Mouse (Mus musculus): ENCODE measurements around the gene Adsl.
"Not testable (repeated sequence)": the region's sequence is repeated elsewhere in the genome, so short reads cannot be mapped to it uniquely, and the experiment has no call there.

Gene Adsl

DNA sequence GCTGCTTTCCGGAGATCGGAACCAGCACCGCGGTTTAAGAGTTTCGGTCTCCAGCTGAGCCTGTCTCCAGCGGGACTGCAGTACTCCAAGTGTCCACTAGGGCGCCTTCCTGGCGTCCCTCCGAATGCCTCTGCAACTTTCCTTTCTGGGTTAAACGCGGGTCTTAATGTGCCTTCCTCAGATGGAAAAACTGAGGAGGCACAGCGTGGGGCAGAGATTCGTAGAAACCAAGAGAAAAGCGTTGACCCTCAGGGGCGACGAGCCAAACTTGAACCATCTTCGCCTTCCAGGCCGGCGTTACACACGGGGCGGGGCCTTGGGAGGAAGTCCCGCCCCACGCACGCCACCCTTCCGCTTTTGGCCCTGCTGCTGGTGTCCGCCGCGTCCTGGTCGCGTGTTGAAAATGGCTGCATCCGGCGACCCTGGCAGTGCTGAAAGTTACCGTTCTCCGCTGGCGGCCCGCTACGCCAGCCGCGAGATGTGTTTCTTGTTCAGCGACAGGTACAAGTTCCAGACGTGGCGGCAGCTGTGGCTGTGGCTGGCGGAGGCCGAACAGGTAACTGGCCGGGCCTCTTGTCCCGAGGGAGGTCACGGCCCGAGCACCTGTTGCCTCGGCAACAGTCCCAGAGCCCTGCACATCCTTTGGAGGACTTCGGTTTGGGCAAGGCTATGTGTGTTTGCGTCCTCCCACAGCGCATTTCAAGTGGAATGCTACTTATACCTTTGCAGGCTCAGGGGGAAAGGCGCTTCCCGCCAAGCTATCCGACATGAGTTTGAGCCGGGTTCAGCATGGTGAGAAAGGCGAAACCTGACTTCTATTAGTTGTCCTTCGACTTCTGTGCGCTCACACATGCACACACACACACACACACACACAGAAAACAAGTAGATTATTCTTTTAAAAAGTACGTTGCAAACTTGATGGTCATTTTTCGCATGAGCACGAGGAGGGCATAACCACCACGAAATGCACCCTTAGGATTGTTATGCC lies at the start of gene Adsl:
TSS of gene Adsl (plus strand) at position 346 of the 991 bp plus-strand sequence.
- peak; percentile 89 for DNase-seq

DNA sequence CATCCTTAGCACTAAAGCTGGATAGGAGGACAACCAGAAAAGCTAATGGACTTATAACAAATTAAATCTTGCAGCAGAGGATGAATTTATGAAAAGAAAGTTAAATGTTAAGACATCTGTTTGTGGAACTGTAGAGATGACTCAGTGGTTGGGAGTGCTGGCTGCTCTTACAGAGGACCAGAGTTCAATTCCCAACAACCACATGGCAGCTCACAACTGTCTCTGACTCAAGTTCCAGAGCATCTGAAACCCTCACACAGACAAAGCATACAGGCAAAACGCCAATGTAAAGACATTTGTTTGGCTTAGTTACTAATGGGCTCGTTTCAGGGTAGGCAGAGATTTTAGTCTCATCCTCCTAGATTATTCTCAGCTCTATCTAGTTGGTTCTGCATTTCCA lies 48.5 kb upstream of the Adsl start:
- no peak for DNase-seq

DNA sequence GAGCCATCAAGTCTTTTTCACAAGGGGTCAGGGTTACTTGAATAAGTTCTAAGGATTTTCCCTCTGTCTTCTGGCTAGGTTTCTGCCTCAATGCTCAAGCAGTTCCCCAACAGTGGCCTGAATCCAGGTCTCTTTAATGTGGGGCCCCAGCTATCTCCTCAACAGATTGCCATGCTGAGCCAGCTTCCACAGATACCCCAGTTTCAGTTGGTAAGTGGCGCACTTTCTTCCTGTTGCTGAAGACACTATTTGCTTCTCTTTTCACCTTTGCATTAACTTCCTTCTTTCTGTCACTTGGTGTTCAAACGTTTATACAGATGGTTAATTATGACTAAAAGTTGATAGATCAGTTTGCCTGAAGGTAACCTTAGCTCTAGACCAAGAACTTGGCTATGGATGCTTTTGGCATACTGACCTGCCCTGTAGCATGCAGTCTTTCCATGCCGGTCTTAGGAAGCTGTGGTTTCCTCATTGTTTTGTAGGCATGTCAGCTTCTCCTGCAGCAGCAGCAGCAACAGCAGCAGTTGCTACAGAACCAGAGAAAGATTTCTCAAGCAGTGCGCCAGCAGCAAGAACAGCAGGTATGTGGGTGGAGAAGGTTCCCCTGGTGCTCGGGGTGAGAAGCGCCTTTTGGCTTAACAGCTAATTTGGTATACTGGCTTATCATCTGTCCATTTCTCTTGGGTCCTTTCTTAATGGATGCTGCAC lies 46.3 kb upstream of the Adsl start:
- DNase-seq = no peak

DNA sequence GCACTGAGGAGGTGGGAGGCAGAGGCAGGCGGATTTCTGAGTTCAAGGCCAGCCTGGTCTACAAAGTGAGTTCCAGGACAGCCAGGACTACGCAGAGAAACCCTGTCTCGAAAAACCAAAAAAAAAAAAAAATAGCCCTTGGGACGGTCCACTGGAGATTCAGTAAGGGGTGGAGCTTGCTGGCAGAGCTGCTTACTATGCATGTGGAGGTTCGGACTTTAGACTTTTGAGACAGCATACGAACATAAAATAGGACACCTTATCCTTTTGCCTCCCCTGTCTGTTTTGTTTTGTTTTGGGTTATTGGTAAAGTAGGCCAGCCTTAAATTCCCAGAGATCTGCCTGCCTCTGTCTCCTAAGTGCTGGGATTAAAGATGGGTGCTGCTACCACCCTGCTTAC lies 43.5 kb upstream of the Adsl start:
- not testable (repeated sequence) for DNase-seq

DNA sequence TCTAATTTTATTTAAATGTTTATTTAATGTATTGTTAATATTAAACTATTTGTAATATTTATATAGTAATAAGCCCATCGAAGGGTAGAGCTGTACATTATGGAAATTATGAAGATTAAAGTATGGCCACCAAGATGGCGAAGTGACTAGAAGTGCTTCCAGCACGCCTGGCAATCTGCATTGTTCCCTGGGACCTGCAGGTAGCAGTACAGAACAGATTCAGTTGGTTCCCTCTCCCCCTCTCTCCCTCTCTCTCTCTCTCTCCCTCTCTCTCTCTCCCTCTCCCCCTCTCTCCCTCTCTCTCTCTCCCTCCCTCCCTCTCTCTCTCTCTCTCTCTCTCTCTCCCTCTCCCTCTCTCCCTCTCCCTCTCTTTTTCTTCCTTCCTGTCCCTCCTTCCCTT lies 38.1 kb upstream of the Adsl start:
- DNase-seq = no peak

DNA sequence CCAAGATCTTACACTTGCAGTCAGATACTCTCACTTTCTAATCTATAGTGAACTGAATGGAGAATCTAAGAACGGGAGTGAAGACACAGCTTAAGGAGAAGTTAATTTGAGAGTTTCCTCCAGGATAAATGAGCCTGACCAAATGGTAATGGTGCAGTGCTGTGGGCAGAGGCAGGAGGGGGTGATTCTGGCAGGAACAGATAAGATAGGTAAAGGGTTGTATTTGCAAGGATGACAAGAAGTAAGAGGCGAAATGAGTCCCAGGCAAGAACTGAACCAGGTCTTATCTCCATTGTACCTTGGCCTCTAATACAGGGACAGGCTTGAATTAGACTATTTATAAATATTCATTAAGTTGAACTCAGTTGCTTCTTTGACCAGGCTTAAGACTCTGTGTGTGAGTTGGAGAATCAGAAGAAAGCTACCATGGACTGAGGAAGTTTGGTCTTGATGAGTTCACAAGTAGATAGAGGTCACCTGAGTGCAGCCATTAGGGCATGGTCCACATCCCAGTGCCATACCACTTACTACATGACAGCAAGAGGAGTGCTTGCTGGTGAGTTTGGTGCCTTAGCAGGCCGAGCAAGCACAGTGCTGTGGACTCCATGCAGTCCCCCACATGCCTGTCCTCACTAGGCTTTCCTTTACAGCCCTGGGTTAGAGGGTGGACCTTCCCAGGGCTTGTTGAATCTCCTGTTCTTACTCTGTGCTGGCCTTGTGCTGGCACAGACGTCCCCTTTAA lies 37.3 kb upstream of the Adsl start:
- no peak for DNase-seq

DNA sequence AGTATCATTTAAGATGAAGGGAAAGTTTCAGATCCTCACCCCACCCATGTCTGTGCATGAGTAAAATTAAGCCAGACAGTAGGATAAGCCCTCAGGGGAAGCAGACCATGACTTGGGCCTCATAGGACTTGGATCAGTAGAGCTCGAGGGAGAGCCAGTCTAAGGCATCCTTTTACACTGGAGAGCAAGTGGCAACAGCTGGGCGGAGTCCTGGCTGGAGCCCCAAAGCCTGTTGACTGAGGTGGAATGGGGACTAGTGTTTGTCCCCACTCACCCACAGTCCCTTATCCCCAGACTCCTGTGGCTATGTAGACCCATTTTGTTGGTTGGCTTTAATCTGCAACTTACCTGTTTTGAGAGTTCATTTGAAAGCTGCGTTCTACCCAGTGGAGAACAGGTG lies 36.1 kb upstream of the Adsl start:
- no peak for DNase-seq

DNA sequence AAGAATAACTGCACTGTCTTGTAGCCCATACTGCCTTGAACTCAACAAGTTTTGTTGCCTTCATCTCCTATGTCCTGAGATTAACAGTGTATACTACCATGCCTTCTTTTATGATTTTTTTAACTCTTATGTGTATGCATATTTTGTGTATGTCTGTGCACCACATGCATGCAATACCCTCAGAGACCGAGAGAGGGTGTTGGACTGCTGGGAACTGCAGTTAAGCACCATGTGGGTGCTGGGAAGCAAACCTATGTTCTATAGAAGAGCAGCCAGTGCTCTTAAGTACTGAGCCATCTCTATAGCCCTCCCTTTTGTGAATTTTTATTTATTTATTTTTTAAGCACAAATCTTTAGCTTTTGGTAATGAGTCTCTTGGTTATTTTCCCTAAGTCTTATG lies 34.5 kb upstream of the Adsl start:
- DNase-seq = no peak

DNA sequence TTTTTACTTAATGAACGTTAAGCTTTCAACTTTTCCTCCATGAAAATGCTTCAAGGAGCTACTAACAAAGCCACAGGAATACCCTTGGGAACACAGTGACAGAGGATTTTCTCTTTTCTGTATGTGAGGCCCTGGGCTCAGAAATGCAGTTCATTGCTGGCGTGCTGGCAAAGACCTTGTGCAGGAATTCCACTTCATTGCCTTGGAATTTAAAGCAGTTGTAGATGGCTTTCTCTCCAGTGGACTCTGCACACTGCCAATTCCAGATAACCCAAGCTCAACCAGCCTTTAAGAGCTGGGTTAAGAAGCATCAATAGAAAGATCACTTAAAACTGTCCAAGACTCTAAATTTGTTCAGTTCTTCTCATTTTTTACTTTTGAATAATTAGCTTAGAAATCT lies 32.4 kb upstream of the Adsl start:
- DNase-seq = peak; percentile 62

DNA sequence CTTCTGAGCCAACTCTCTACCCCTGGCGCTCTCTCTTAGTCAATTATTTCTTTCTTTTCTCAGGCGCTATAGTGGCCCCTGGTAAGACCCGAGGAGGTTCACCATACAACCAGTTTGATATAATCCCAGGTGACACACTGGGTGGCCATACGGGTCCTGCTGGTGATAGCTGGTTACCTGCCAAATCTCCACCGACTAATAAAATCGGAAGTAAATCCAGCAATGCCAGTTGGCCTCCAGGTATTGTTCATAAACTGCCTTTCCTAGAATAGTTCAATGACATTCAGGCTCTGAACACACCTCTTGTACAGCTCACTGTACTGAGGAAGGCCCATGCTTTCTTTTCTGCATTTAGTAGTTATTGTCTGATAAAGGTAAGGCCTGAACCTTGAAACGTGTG lies 31.7 kb upstream of the Adsl start:
- DNase-seq = no peak

DNA sequence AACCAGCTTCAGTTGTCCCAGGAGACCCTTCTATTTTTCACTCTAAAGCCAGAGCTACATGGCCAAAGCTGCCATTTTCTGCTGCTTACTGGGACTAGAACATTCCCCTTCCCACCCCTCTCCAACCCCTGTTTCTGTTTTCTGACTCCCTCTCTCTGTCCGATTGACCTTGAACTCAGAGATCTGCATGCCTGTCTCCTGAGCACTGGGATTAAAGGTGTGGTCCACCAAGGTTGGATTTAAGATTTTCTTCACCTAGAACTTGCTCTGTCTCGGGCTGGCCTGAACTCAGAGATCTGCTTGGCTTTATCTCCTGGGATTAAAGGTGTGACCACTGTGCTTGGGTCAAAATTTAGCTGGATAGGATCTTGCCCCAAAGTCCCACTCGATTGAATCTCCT lies 27.9 kb upstream of the Adsl start:
- no peak for DNase-seq

DNA sequence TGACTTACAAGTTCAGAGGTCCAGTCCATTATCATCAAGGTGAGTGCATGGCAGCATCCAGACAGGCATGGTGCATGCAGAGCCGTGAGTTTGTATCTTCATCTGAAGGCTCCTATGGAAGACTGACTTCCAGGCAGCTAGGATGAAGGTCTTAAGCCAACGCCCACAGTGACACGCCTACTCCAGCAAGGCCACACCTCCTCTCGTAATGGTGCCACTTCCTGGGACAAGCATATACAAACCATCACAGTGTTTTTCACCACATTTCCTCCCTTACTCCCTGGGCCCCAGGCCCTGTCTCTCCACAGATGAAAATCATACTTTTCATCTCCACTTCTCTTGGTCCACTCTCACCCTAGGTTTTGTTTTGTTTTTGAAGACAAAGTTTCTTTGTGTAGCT lies 26.5 kb upstream of the Adsl start:
- no peak for DNase-seq

DNA sequence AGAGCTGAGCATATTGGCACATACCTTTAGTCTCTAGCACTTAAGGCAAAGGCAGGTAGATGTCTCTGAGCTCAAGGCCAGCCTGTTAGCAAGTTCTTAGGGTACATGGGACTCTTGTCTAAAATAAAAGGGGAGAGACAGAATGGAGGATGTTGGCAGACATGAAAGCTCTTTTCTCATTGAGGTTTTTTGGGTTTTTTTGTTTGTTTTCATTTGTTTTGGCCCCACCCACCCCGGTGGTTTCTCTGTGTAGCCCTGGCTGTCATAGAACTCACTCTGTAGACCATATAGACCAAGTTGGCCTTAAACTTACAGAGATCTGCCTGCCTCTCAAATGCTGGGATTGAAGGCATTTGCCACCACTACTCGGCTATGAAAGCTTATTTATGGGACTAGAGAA lies 24.1 kb upstream of the Adsl start:
- no peak for DNase-seq

DNA sequence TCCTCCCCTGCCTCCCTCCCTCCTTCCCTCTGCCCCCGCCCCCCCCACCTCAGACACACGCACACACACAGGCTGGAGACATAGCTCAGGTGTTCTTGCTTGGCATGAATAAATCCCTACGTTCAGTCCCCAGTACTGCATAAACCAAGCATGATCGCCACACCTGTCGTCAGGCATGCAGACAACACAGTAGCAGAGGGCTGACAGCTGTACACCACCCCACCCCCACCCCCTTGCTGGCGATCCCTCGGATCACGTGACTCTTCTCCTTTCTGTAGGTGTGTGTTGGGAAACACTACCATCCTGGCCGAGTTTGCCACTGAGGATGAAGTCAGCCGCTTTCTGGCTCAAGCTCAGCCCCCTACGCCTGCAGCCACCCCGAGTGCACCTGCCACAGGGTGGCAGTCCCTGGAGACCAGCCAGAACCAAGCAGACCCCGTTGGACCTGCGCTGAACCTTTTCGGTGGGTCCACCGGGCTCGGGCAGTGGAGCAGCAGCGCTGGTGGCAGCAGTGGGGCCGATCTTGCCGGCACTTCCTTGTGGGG lies 19.4 kb upstream of the Adsl start:
- no peak for DNase-seq

DNA sequence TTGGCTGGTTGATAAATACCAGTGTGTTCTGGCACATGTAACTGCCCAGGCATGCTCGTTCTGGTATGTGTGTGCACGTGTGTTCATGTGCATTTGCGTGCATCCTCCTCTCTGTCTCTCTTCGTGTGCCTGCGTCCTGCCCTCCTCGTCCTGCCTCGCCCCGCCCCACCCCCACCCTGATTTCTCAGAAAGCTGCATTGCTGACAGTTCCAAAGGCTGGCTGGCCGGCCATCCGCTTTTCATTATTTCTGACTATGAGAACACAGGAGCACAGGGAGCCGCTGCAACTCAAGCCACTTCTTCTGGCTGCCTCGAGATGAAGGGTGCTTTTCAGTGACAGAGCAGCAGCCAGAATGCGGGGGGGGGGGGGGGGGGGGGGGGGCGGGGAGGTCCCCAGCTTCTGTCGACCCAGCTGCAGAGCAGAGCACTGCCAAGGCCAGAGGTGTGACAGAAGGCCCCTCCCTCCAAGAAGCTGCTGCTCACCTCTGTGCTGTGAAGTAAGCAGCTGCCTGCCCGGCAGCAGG lies 18.2 kb upstream of the Adsl start:
- DNase-seq = peak; percentile 28

DNA sequence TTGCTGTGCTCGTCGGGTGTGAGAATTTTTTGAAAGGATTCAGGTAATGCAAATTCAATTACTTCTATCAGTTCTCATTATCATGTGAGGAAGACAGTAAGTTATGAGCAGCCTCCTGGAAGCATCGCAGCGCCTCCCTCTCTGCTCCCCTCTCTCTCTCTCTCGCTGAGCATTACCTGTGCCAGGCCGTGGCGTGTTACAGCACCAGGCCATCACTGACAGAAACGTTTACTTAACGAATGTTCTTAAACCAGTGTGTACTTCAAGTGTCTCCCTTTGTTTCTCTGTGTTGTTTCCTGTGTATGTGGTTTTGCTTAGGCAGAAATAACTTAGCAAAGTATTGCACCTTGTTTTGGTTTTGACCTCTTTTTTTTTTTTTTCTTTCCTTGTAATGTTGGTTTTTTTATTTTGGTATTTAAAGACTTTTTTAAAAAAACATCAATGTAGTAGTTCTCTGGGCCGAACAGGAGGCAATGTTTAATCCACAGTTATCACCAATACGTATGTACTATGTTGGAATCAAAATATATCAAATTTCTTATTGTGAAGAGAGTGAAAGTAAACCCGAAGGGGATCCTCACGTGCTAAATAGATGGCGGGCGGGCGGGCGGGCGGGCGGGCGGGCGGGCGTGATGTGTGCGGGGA lies 17.5 kb upstream of the Adsl start:
- not testable (repeated sequence) for DNase-seq

DNA sequence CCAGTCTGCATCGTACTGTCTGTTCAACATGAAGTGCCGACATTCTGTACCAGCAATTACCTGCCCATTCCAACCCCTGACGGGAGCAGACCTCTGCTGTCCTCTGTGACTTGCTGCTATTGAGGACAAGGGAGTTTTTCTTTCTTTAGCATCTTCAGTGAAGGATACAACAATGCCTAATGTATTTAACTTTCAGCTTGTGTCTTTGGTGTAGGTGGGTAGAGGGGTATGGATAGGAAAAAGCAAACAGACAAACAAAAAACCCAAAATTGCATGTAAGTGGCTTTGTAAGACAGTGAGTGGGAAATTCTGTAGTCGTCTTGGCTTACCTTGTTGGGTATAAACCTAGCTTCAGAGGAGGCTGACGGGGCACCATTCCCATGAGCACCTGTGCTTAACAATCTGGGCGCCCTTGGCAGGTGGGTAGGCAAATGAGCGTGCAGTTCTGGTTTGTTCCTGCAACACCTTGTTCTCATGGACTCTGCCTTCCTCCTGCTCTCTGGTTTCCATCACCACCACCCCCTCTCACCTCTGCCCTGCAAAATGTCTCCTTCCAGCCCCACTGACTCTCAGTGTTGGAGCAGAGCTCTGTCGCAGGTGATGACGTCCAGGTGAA lies 16.8 kb upstream of the Adsl start:
- no peak for DNase-seq

DNA sequence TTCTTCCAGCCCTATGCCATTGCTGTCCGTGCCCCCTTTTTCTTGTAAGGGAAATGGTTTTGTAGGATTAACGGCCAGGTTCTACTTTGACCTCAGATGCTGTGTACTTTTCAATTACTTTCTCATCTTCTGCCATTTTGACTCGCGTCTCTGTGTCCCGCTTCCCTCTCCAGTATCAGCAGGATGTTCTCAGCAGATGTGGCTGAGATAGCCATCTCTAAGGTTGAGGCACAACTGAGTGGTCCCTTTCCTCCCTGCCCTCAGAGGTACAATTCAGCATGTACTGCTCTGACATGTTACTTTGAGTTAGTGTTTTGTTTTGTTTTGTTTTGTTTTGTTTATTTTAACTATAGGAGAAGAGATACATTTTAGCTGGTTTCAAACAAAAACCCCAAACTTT lies 13.4 kb upstream of the Adsl start:
- DNase-seq = no peak

DNA sequence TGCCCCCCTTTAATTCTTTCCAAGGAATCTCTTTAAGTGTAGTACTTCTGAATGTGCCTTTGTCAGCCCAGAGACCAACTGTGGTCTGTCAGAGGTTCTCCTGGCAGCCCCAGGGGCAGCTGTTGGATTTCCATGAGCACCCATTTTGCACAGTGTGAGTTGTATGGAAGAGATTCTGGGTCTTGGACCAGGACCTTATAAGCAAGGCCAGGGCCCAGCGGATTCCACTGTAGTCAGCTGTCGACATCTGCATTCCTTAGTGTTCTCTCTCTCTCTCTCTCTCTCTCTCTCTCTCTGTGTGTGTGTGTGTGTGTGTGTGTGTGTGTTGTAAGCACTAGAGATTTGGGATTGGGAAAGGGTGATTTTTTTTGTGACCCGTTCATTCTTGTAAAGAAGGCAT lies 11.6 kb upstream of the Adsl start:
- peak; percentile 39 for DNase-seq

DNA sequence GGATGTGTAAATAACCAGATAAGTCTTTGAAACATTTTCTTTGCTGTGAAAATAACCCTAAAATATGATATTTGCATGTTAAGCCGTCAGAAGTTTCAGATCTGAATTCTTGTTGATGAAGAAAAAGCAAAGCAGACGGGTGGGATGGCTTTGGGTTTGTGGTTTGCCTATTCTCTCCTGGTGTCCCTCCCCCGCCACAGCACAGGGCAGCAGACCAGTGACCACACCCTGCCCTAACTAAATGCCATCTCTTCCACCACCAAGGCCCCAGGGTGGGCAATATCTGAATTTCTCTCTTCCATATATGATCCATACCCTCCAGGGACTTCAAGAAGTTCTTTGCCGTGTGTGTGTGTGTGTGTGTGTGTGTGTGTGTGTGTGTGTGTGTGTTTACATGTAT lies 9.7 kb upstream of the Adsl start:
- no peak for DNase-seq

DNA sequence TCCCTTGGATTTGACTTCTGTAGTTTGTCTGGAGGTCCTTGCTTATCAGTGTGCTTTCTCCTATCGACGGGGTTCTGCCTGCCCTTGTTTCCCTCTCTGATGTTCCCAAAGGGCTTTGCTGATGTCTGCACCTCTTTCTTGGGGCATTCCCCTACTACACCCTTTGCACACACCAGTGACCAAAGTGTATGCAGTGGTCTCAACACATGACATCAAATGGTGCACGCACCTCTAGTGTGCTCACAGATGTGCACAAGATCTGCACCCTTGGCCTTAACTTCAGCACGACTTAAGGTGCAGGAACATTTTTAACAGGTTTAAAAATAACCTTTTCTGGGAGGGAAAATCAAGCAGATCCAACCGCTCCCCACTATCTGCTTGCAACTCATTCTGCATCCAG lies 8.9 kb upstream of the Adsl start:
- DNase-seq = no peak

DNA sequence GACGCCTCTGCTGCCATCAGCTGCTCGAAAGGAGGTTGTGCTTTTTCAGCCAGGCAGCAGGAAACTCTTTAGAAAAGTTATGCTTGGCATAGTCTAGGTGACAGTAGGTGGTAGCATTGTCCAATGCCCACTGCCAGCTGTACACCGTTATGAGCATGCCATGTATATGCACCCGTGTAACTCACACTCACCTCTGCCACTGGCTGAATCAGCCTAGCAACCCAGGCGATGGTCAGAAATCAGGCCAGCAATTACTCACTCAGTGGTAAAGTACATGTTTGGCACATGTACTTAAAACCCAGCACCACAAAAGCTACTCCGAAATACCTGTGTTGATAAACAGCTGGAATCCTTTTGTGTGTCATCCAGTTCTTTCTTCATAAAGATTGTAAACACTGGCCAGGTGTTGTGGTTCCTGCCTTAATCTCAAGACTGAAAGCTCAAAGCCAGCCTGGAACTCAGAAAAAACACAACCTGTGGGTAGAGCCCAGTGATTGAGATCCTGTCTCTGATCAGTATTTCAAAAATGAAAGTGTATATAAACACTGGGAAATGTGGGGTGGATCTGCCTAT lies 6.7 kb upstream of the Adsl start:
- no peak for DNase-seq
